Mouse (Mus musculus): Measurements from ENCODE around the gene Gm49510. TPM values are rescaled to one million over a fixed set of nuclear protein-coding genes. Genes with fewer than 3 reads are reported as not detected.

Gm49510 gene
- polyA plus RNA-seq, 1 experiment from 2014 or later = not detected

Small RNA genes within 50 kb of the gene (microRNA-seq; reads per million reads assigned to microRNA genes)
- gene Mir6955 = not detected

Other genes with a start within 250 kb of the Gm49510 start
- 0.23 and 0.26 TPM in 2 replicates for gene Elfn2, start 180.9 kb upstream of the Gm49510 start, polyA plus RNA-seq (2016; fragmentation: Nextera tagmentation; extraction: Ambion mirVana)
- gene Mfng, start 126.2 kb upstream of the Gm49510 start, polyA plus RNA-seq (2016; fragmentation: Nextera tagmentation; extraction: Ambion mirVana) = 81.5 and 121 TPM in 2 replicates
- gene Card10, start 96.6 kb upstream of the Gm49510 start, polyA plus RNA-seq (2016; fragmentation: Nextera tagmentation; extraction: Ambion mirVana) = 2.6 TPM in 2 replicates
- gene Cdc42ep1, start 57.0 kb upstream of the Gm49510 start, polyA plus RNA-seq (2016; fragmentation: Nextera tagmentation; extraction: Ambion mirVana) = 12.9 and 14.3 TPM in 2 replicates
- not detected in 2 replicates for gene Lgals2, start 44.1 kb upstream of the Gm49510 start, polyA plus RNA-seq (2016; fragmentation: Nextera tagmentation; extraction: Ambion mirVana)
- 47.1 and 52.8 TPM in 2 replicates for gene Gga1, start 22.5 kb upstream of the Gm49510 start, polyA plus RNA-seq (2016; fragmentation: Nextera tagmentation; extraction: Ambion mirVana)
- gene Sh3bp1, start 101 bp downstream of the Gm49510 start, polyA plus RNA-seq (2016; fragmentation: Nextera tagmentation; extraction: Ambion mirVana) = 16.5 and 18.7 TPM in 2 replicates
- gene Pdxp, start 14.3 kb downstream of the Gm49510 start, polyA plus RNA-seq (2016; fragmentation: Nextera tagmentation; extraction: Ambion mirVana) = 27.3 and 29.8 TPM in 2 replicates
- 341 and 392 TPM in 2 replicates for gene Lgals1, start 27.1 kb downstream of the Gm49510 start, polyA plus RNA-seq (2016; fragmentation: Nextera tagmentation; extraction: Ambion mirVana)
- gene Nol12, start 35.3 kb downstream of the Gm49510 start, polyA plus RNA-seq (2016; fragmentation: Nextera tagmentation; extraction: Ambion mirVana) = 62.7 and 71.2 TPM in 2 replicates
- 39.7 and 39.8 TPM in 2 replicates for gene Triobp, start 48.1 kb downstream of the Gm49510 start, polyA plus RNA-seq (2016; fragmentation: Nextera tagmentation; extraction: Ambion mirVana)
- gene H1f0, start 128.8 kb downstream of the Gm49510 start, polyA plus RNA-seq (2016; fragmentation: Nextera tagmentation; extraction: Ambion mirVana) = 421 and 499 TPM in 2 replicates
- not detected in 2 replicates for gene Galr3, start 142.2 kb downstream of the Gm49510 start, polyA plus RNA-seq (2016; fragmentation: Nextera tagmentation; extraction: Ambion mirVana)
- gene Ankrd54, start 163.2 kb downstream of the Gm49510 start, polyA plus RNA-seq (2016; fragmentation: Nextera tagmentation; extraction: Ambion mirVana) = 65.1 and 66.6 TPM in 2 replicates
- gene Eif3l, start 175.5 kb downstream of the Gm49510 start, polyA plus RNA-seq (2016; fragmentation: Nextera tagmentation; extraction: Ambion mirVana) = 260 and 273 TPM in 2 replicates
- gene Micall1, start 209.2 kb downstream of the Gm49510 start, polyA plus RNA-seq (2016; fragmentation: Nextera tagmentation; extraction: Ambion mirVana) = 5.2 and 7.1 TPM in 2 replicates
- 344 and 395 TPM in 2 replicates for gene Polr2f, start 241.3 kb downstream of the Gm49510 start, polyA plus RNA-seq (2016; fragmentation: Nextera tagmentation; extraction: Ambion mirVana)
- gene 1700088E04Rik, start 241.6 kb downstream of the Gm49510 start, polyA plus RNA-seq (2016; fragmentation: Nextera tagmentation; extraction: Ambion mirVana) = 7.8 and 10.0 TPM in 2 replicates